Mouse (Mus musculus) lung, adult 18-20 months (tissue): Measurements from ENCODE around the gene Gm49396.

ENCODE experiments used
- DNase-seq, 2 experiments: peaks; one replicate each; pipeline ENCODE4 v3.0.0; 2022; ENCODE audit warnings: mixed read lengths in 2 of 2

The Gm49396 gene

DNA sequence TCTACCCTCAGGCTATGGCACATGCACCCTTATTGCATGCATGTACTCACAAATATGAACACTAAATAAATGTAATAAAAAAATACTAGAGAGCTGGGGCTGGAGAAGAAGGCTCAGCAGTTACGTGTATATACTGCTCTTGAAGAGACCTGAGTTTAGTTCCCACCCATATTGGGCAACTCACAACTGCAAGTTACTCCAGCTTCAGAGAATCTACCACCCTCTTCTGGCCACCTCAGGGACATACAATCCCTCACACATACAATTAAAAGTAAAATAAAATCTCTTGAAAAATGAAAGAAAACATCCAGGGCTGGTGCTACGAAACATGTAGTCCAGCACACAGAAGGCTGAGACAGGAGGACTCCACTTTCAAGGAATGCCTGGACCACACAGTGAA lies 51.3 kb downstream of the Gm49396 start:
- DNase-seq, result no peak

GRCm38 (mm10) chr7:30615049-30615760 lies 52.1 kb downstream of the Gm49396 start:
- DNase-seq, result no peak
